Mouse (Mus musculus): ENCODE measurements around the gene Pear1. TPM values are rescaled to one million over a fixed set of nuclear protein-coding genes. Genes with fewer than 3 reads are reported as not detected.

The Pear1 gene
- polyA plus RNA-seq, 1 experiment from 2014 or later = 19.9 TPM

- no peaks in the 10 kb centered on the region for H3K9me3 ChIP-seq
- H3K4me1 ChIP-seq (replicated peaks) = peaks cover 57% of the 10 kb centered on the region
- WGBS = 79% methylated on average over 8 of the region's 8 CpGs
- H3K36me3 ChIP-seq = no peaks in the 10 kb centered on the region
- peaks cover 75% of the 10 kb centered on the region for H3K27me3 ChIP-seq (ENCODE audit: insufficient read depth, poor library complexity, severe bottlenecking)
- H3K4me3 ChIP-seq = no peak overlapping the region
- H3K27ac ChIP-seq = no peak overlapping the region
- no peak for DNase-seq (ENCODE audit: low spot score)
Observed at GRCm38 (mm10) chr3:87769506-87769905, 54.6 kb downstream of the Pear1 start.

- H3K27ac ChIP-seq = peak overlapping the region; percentile 78
- no peaks in the 10 kb centered on the region for H3K9me3 ChIP-seq
- H3K27me3 ChIP-seq (ENCODE audit: insufficient read depth, poor library complexity, severe bottlenecking) = peaks cover 80% of the 10 kb centered on the region
- H3K4me1 ChIP-seq (replicated peaks) = peaks cover 57% of the 10 kb centered on the region
- H3K36me3 ChIP-seq = no peaks in the 10 kb centered on the region
- DNase-seq (ENCODE audit: low spot score) = peak; percentile 84
- 2% methylated on average over 36 of the region's 37 CpGs for WGBS
- H3K4me3 ChIP-seq = peak overlapping the region; percentile 51
Observed at GRCm38 (mm10) chr3:87768844-87769243, 55.3 kb downstream of the Pear1 start.

DNA sequence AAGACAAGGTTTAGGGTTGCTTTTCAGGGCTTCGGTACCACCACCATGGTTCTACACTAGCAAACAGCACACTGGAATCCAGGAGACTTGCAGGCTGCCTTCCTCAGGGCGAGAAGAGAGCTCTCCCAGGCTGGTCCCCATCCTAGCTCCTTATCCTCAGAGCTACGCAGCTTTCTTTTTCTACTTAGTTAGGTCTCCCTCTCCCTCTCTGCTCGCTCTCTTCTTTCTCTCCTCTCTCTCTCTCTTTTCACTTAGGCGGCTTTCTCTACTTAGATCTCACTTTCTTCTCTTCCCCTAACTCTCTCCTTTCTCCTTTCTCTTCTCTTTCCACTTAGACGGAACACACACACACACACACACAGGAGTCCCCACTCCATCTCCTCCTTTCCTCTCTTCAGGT, 55.7 kb downstream of the Pear1 start:
- H3K27ac ChIP-seq = peak overlapping the region; percentile 78
- no peaks in the 10 kb centered on the region for H3K36me3 ChIP-seq
- peaks cover 57% of the 10 kb centered on the region for H3K4me1 ChIP-seq (replicated peaks)
- no peak for DNase-seq (ENCODE audit: low spot score)
- H3K27me3 ChIP-seq (ENCODE audit: insufficient read depth, poor library complexity, severe bottlenecking) = peaks cover 80% of the 10 kb centered on the region
- peak overlapping the region; percentile 51 for H3K4me3 ChIP-seq
- WGBS = 52% methylated on average over 6 of the region's 6 CpGs
- no peaks in the 10 kb centered on the region for H3K9me3 ChIP-seq

- peak overlapping the region; percentile 78 for H3K27ac ChIP-seq
- WGBS = 46% methylated on average over 8 of the region's 8 CpGs
- no peaks in the 10 kb centered on the region for H3K36me3 ChIP-seq
- H3K4me1 ChIP-seq (replicated peaks) = peaks cover 58% of the 10 kb centered on the region
- no peak for DNase-seq (ENCODE audit: low spot score)
- peak overlapping the region; percentile 51 for H3K4me3 ChIP-seq
- H3K9me3 ChIP-seq = no peaks in the 10 kb centered on the region
- H3K27me3 ChIP-seq (ENCODE audit: insufficient read depth, poor library complexity, severe bottlenecking) = peaks cover 86% of the 10 kb centered on the region
Observed at GRCm38 (mm10) chr3:87767764-87768163, 56.3 kb downstream of the Pear1 start.

DNA sequence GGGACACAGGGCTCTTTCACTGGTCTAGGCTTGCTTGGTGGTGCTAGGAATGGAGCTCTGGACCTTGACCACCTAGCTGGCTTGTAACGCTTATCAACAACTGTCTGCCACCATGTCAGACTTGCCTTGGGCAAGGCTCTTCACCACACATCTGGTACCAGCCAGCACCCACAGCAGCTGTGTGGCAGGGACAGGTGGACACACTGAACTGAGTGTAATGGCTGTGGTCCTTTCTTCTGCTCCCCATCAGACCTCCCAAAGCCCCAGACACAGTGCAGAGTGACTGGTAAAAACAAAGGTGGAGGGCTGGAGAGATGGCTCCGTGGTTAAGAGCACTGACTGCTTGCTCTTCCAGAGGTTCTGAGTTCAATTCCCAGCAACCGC, 57.8 kb downstream of the Pear1 start:
- H3K4me1 ChIP-seq (replicated peaks) = peaks cover 66% of the 10 kb centered on the region
- no peak for DNase-seq (ENCODE audit: low spot score)
- peaks cover 78% of the 10 kb centered on the region for H3K27me3 ChIP-seq (ENCODE audit: insufficient read depth, poor library complexity, severe bottlenecking)
- H3K27ac ChIP-seq = peak overlapping the region; percentile 62; the same call in 1 of the 2 replicates
- H3K36me3 ChIP-seq = no peaks in the 10 kb centered on the region
- WGBS = 71% methylated on average over 3 of the region's 3 CpGs
- no peak overlapping the region for H3K4me3 ChIP-seq
- no peaks in the 10 kb centered on the region for H3K9me3 ChIP-seq

DNA sequence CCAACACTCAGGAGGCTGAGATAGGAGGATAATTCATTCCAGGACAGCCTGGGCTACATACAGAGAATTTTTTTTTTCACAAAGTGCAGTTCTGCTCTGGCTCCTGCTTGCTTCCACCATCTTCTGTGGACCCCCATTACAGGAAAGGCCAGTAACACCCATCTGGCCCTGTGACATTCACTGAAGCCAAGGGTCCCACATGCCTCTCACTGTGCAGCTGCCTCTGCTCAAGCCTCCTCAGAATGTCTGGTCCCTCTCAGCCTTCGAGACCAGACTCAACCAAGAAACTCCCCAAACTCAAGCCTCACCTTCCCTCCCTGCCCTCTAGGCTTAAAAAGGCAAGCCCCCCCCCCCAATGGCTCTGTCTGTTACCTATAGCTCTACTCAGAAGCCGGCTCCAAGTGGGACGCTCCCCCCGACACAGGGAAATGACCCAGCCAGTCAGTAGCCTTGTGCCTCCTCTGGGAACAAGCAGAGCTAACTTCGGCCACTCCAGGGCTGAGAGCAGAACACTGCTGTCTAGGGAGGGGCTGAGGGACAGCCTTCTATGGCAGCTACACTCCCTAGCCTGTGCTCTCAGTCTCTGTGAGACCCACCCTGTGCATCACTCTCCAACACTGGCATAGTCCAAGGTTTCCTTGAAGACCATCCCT, 58.3 kb downstream of the Pear1 start:
- Histone ChIP-seq H3K4me1 (replicated peaks) (peaks cover 71% of the 10 kb centered on the region), H3K27ac (peak overlapping the region; percentile 62), H3K27me3 (ENCODE audit: insufficient read depth, poor library complexity, severe bottlenecking) (peaks cover 73% of the 10 kb centered on the region), H3K9me3 (no peaks in the 10 kb centered on the region), H3K36me3 (no peaks in the 10 kb centered on the region), H3K4me3 (no peak overlapping the region)
- DNase-seq (ENCODE audit: low spot score) = no peak
- WGBS = 66% methylated on average over 5 of the region's 5 CpGs

DNA sequence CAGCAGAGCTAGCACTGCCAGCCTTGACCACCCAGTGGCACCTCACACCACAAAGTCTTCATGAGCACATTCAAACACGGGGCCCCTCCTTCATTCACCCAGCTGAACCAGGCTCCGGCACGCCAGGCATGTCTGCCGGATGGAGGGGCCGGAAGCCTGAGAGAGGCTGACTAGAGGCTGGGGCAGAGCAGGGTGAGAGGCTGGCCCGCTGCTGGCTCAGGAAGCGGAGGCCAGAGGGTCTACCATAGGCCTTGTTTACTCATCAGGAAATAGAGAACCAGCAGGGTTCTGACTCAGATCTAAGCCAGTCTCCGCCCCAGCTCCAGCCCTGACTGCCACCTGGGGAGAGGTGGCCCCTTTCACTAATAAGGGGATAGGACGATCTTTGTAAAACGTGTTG, 59.0 kb downstream of the Pear1 start:
- Histone ChIP-seq H3K4me3 (0 out of 2 replicates have a peak overlapping the region, but pooled peaks have one; percentile 21), H3K27ac (peak overlapping the region; percentile 78), H3K9me3 (no peaks in the 10 kb centered on the region), H3K36me3 (no peaks in the 10 kb centered on the region), H3K27me3 (ENCODE audit: insufficient read depth, poor library complexity, severe bottlenecking) (peaks cover 72% of the 10 kb centered on the region), H3K4me1 (replicated peaks) (peaks cover 72% of the 10 kb centered on the region)
- 14% methylated on average over 10 of the region's 10 CpGs for WGBS
- DNase-seq (ENCODE audit: low spot score) = peak; percentile 63

GRCm38 (mm10) chr3:87764506-87764905, 59.6 kb downstream of the Pear1 start:
- Histone ChIP-seq H3K36me3 (no peaks in the 10 kb centered on the region), H3K9me3 (no peaks in the 10 kb centered on the region), H3K27me3 (ENCODE audit: insufficient read depth, poor library complexity, severe bottlenecking) (peaks cover 68% of the 10 kb centered on the region), H3K4me3 (peak overlapping the region; percentile 21; the same call in 1 of the 2 replicates), H3K4me1 (replicated peaks) (peaks cover 77% of the 10 kb centered on the region), H3K27ac (peak overlapping the region; percentile 78)
- WGBS = 37% methylated on average over 10 of the region's 10 CpGs
- DNase-seq (ENCODE audit: low spot score) = no peak

GRCm38 (mm10) chr3:87763683-87764289, 60.3 kb downstream of the Pear1 start:
- Histone ChIP-seq H3K9me3 (no peaks in the 10 kb centered on the region), H3K27ac (peak overlapping the region; percentile 78), H3K4me3 (peak overlapping the region; percentile 30; the same call in 1 of the 2 replicates), H3K27me3 (ENCODE audit: insufficient read depth, poor library complexity, severe bottlenecking) (peaks cover 68% of the 10 kb centered on the region), H3K4me1 (replicated peaks) (peaks cover 82% of the 10 kb centered on the region), H3K36me3 (no peaks in the 10 kb centered on the region)
- WGBS = 25% methylated on average over 15 of the region's 15 CpGs
- DNase-seq (ENCODE audit: low spot score) = peak; percentile 44

GRCm38 (mm10) chr3:87763202-87763601, 60.9 kb downstream of the Pear1 start:
- Histone ChIP-seq H3K27ac (peak overlapping the region; percentile 78), H3K9me3 (no peaks in the 10 kb centered on the region), H3K36me3 (no peaks in the 10 kb centered on the region), H3K4me3 (peak overlapping the region; percentile 30; the same call in 1 of the 2 replicates), H3K4me1 (replicated peaks) (peaks cover 85% of the 10 kb centered on the region), H3K27me3 (ENCODE audit: insufficient read depth, poor library complexity, severe bottlenecking) (peaks cover 68% of the 10 kb centered on the region)
- 64% methylated on average over 4 of the region's 4 CpGs for WGBS
- DNase-seq (ENCODE audit: low spot score) = no peak

DNA sequence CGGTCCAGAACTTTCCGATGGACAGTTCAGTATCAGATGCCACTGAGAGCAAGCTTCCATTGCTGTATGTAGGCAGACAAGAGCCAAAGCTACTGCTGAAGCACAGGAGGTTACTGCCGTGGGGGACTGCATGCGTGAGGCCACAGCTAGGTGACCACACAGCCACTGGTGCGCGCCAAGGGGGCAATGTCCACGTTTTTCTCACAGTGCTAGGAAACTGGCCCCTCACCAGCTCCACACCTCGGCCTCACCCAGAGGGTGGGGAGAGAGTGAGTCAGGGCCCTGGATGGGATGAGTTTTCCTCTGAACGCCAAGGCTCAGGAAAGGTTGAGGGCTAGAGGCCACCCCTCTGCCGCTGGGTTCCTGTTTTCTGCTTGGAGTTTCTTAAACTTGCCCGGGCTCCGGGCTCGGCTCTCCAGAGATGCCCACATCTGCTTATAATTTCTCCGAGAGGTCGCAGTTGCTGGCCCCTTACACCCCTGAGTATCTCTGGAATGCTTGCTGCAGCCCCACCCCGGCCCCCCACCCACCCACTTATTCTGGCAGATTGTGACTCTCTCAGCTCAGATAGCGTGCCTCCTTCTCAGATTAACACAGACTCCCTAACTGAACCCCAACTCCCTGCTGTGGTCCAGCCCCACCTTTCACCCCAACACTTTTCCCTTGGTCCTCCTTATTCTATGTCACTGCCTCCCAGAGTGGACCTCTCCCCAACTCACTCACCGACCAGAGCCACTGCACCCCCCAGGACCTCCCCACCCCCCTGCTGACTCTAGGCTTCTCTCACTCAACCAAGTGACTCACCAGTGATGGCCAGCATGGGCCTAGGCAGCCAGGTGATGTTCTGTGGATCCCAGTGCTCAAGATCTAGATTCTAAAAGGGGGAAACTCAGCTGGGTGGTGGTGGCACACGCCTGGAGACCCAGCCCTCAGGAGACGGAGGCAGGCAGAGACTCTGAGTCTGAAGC, 62.4 kb downstream of the Pear1 start:
- WGBS = 61% methylated on average over 20 of the region's 20 CpGs
- DNase-seq (ENCODE audit: low spot score) = peak; percentile 47
- Histone ChIP-seq H3K4me3 (no peak overlapping the region), H3K9me3 (no peaks in the 10 kb centered on the region), H3K36me3 (no peaks in the 10 kb centered on the region), H3K27me3 (ENCODE audit: insufficient read depth, poor library complexity, severe bottlenecking) (peaks cover 68% of the 10 kb centered on the region), H3K4me1 (replicated peaks) (peaks cover 76% of the 10 kb centered on the region), H3K27ac (peak overlapping the region; percentile 72)

- 40% methylated on average over 4 of the region's 5 CpGs for WGBS
- no peak overlapping the region for H3K27ac ChIP-seq
- no peaks in the 10 kb centered on the region for H3K9me3 ChIP-seq
- H3K4me3 ChIP-seq = no peak overlapping the region
- H3K27me3 ChIP-seq (ENCODE audit: insufficient read depth, poor library complexity, severe bottlenecking) = peaks cover 70% of the 10 kb centered on the region
- DNase-seq (ENCODE audit: low spot score) = no peak
- peaks cover 60% of the 10 kb centered on the region for H3K4me1 ChIP-seq (replicated peaks)
- H3K36me3 ChIP-seq = 0 out of 2 replicates have a peak, but pooled peaks cover under 1% of the 10 kb centered on the region
Observed at GRCm38 (mm10) chr3:87758641-87759040, 65.5 kb downstream of the Pear1 start.

Measured in hindbrain, embryonic 10.5 days (tissue).